Mouse (Mus musculus) stomach, embryonic 15.5 days (tissue): ENCODE measurements at regions not wholly inside any gene's neighbourhood (a gene's known extent, or its start where the extent isn't known, plus 50 kb on each side); places are given as distances from the start of the nearest gene placed in this dataset.

ENCODE experiments used
- ATAC-seq: fragments of 200-750 bp; cut with Nextera tagmentation; 2 replicates; pipeline ENCODE4 v1.8.0; 2017; ENCODE audit warnings: low read depth, moderate number of reproducible peaks, moderate TSS enrichment; ENCODE audit not compliant: insufficient read depth, low FRiP score
- H3K27ac ChIP-seq: fragments of 300-500 bp; sonication (generic); 2 replicates; pipeline ENCODE4 v1.5.1; 2015; ENCODE audit warnings: mild to moderate bottlenecking, inconsistent platforms
- H3K27me3 ChIP-seq: fragments of 300-500 bp; sonication (generic); replicated peaks from 2 replicates; pipeline ENCODE4 v1.6.1; 2015; ENCODE audit warnings: inconsistent platforms
- H3K36me3 ChIP-seq: fragments of 300-500 bp; sonication (generic); 2 replicates; pipeline ENCODE4 v1.6.1; 2015; ENCODE audit warnings: inconsistent platforms
- H3K4me1 ChIP-seq: fragments of 300-500 bp; sonication (generic); 2 replicates; pipeline ENCODE4 v1.6.1; 2015; ENCODE audit warnings: inconsistent platforms
- H3K4me2 ChIP-seq: fragments of 300-500 bp; sonication (generic); 2 replicates; pipeline ENCODE4 v1.6.1; 2015; ENCODE audit warnings: mild to moderate bottlenecking, inconsistent platforms
- H3K4me3 ChIP-seq: fragments of 300-500 bp; sonication (generic); replicated peaks from 2 replicates; pipeline ENCODE4 v1.5.1; 2015; ENCODE audit warnings: inconsistent platforms
- H3K9ac ChIP-seq: fragments of 300-500 bp; sonication (generic); 2 replicates; pipeline ENCODE4 v1.6.1; 2015; ENCODE audit warnings: inconsistent platforms
- H3K9me3 ChIP-seq: fragments of 300-500 bp; sonication (generic); 2 replicates; pipeline ENCODE4 v1.6.1; 2016; ENCODE audit warnings: inconsistent platforms
- WGBS: fragments of 180-500 bp; shearing (Covaris S2); methylation state at CpG from one replicate; pipeline ENCODE4 v1.1.7; 2015; 5-methylcytosine and 5-hydroxymethylcytosine counted together

DNA sequence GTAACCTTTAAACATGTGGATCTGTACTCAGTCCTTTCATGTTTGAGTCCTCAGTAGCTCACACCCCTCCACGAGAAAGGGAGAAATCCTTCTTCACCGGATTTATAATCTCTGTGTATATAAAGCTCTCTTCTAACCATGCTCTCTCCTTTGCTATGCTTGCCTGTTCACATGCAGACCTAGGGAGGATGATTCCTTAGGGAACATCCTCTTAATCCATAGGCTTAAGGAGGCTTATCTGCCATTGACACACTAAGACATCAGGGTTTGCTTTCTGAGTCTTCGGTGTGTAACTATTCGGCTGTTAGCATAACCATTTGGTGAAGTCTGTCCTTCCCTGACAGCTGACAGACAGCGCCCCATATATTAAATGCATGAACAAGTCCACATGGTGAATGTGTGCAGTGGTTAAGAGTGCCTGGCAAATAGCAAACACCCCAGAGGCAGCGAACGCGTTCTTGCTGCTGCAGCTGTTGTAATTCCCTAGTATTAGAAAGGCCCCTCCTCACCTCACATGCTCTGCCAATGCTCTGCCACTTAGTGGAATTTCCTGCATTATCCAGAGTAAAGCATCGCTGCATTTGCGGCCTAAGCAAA, 205.2 kb upstream of the Gm12728 start:
- no peak overlapping the region for H3K9ac ChIP-seq
- H3K4me2 ChIP-seq = no peak overlapping the region
- H3K9me3 ChIP-seq = no peaks in the 10 kb centered on the region
- no peaks in the 10 kb centered on the region for H3K27me3 ChIP-seq
- no peaks in the 10 kb centered on the region for H3K36me3 ChIP-seq
- H3K4me1 ChIP-seq = no peaks in the 10 kb centered on the region
- no peak overlapping the region for H3K27ac ChIP-seq
- no peak overlapping the region for H3K4me3 ChIP-seq
- ATAC-seq = no peak
- WGBS = 71% methylated on average over 10 of the region's 10 CpGs

DNA sequence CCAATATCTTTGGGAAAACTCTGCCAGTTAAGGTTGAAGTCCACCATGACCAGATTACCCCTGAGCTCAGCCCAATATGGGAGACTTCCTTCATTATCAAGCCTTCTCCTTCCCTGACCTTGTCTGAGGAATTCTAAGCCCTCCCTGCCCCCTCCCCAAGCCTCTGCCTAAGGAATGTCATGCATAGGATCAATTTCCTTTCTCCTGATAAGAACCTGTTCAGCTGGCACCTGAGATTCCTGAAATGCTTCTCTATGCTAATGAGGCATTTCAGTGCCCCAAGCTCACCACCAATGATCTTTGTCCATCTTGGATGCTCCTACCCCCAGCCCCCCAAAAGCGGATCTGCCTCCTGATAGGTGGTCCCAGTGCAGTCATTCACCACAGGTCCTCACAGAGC, 186.0 kb upstream of the Gm12728 start:
- H3K9ac ChIP-seq = no peak overlapping the region
- H3K4me2 ChIP-seq = no peak overlapping the region
- WGBS = 77% methylated on average over 1 of the region's 1 CpGs
- H3K36me3 ChIP-seq = no peaks in the 10 kb centered on the region
- no peak for ATAC-seq
- H3K27ac ChIP-seq = no peak overlapping the region
- no peaks in the 10 kb centered on the region for H3K9me3 ChIP-seq
- no peaks in the 10 kb centered on the region for H3K4me1 ChIP-seq
- no peaks in the 10 kb centered on the region for H3K27me3 ChIP-seq
- H3K4me3 ChIP-seq = no peak overlapping the region

DNA sequence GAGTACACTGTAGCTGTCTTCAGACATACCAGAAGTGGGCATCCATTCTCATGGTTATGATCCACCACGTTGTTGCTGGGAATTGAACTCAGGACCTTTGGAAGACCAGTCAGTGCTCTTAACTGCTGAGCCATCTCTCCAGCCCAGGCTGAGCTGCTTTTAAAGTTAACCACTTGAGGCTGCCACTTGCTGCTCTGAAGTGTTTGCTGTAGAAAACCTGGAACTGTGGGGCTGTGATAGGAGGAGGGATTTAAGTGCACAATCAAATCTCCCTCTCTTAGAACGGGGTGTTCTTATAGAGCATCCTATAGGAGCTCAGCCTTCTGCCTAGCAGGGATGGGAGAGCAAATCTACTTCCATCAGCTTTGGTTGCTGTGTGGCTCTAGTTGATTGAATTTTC, 185.1 kb upstream of the Gm12728 start:
- H3K9me3 ChIP-seq = no peaks in the 10 kb centered on the region
- no peak overlapping the region for H3K27ac ChIP-seq
- H3K36me3 ChIP-seq = no peaks in the 10 kb centered on the region
- ATAC-seq = no peak
- no peak overlapping the region for H3K4me2 ChIP-seq
- H3K4me3 ChIP-seq = no peak overlapping the region
- no peaks in the 10 kb centered on the region for H3K4me1 ChIP-seq
- H3K9ac ChIP-seq = no peak overlapping the region
- H3K27me3 ChIP-seq = no peaks in the 10 kb centered on the region
- 92% methylated on average over 2 of the region's 2 CpGs for WGBS

DNA sequence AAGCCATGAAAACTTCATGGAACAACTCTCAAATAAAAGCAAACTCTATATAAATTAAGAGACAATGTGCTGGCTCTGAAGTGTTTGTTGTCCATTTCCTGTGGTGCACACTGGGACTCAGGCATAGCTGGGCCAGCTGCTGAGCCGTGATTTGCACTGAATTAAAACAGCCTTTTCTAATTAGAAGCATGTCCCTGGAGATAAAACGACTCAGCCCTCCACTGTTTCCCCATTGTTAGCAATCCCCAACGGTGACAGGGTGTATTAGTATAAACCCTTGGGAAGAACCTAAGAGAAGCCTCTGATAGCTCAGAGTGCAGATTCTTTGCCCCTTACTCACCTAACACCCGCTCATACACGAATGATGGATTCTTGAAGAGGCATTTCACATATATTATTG, 182.9 kb upstream of the Gm12728 start:
- no peaks in the 10 kb centered on the region for H3K36me3 ChIP-seq

DNA sequence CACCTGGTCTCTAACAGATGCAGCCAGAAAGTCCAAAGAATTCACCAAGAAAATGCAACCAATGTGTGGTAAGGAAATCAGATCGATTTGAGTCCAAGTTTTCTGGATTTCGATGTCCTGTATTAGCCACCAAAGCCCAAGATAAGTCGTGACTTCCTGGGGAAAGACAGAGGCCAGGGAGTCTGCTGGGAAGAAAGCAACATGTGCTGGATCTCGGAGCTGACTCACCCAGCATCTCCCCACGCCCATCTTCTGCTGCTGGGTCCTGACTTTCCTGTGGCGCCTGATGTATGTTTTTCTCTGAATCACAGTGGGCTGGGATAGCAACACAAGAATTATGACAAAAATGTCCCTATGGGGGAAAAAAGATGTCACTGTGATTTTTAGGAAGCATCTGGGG, 178.8 kb upstream of the Gm12728 start:
- H3K27ac ChIP-seq = no peak overlapping the region
- H3K27me3 ChIP-seq = no peaks in the 10 kb centered on the region
- no peak for ATAC-seq
- no peak overlapping the region for H3K4me3 ChIP-seq
- H3K9me3 ChIP-seq = no peaks in the 10 kb centered on the region
- no peaks in the 10 kb centered on the region for H3K4me1 ChIP-seq
- 66% methylated on average over 6 of the region's 6 CpGs for WGBS
- H3K36me3 ChIP-seq = no peaks in the 10 kb centered on the region
- no peak overlapping the region for H3K4me2 ChIP-seq
- no peak overlapping the region for H3K9ac ChIP-seq

More for the DNA sequence above, 182.9 kb upstream of the Gm12728 start:
- Histone ChIP-seq H3K9me3 (no peaks in the 10 kb centered on the region), H3K9ac (no peak overlapping the region), H3K27ac (no peak overlapping the region), H3K27me3 (no peaks in the 10 kb centered on the region), H3K4me3 (no peak overlapping the region), H3K4me1 (no peaks in the 10 kb centered on the region), H3K4me2 (no peak overlapping the region)
- ATAC-seq = no peak
- 49% methylated on average over 5 of the region's 5 CpGs for WGBS

DNA sequence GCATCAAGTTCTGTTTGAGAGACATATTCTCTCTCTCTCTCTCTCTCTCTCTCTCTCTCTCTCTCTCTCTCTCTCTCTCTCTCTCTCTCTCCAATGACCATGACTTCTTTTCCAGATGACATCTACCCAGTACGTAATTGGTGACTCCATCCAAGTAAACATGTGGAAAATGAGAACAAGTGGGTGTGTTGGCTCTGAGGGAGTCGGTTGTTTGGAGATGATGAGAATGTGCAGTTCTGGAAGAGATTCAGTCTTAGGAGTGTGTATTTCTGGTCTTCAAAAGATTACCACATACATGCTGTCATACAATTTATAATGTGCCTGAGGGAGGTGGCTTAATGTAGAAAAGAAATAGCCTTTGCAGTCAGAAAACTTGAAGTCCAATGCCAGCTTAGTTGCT, 175.3 kb upstream of the Gm12728 start:
- no peaks in the 10 kb centered on the region for H3K4me1 ChIP-seq
- H3K9ac ChIP-seq = no peak overlapping the region
- no peak overlapping the region for H3K4me3 ChIP-seq
- H3K9me3 ChIP-seq = no peaks in the 10 kb centered on the region
- no peaks in the 10 kb centered on the region for H3K36me3 ChIP-seq
- no peak overlapping the region for H3K4me2 ChIP-seq
- 67% methylated on average over 2 of the region's 2 CpGs for whole genome bisulfite sequencing
- H3K27me3 ChIP-seq = no peaks in the 10 kb centered on the region
- ATAC-seq = no peak
- no peak overlapping the region for H3K27ac ChIP-seq

DNA sequence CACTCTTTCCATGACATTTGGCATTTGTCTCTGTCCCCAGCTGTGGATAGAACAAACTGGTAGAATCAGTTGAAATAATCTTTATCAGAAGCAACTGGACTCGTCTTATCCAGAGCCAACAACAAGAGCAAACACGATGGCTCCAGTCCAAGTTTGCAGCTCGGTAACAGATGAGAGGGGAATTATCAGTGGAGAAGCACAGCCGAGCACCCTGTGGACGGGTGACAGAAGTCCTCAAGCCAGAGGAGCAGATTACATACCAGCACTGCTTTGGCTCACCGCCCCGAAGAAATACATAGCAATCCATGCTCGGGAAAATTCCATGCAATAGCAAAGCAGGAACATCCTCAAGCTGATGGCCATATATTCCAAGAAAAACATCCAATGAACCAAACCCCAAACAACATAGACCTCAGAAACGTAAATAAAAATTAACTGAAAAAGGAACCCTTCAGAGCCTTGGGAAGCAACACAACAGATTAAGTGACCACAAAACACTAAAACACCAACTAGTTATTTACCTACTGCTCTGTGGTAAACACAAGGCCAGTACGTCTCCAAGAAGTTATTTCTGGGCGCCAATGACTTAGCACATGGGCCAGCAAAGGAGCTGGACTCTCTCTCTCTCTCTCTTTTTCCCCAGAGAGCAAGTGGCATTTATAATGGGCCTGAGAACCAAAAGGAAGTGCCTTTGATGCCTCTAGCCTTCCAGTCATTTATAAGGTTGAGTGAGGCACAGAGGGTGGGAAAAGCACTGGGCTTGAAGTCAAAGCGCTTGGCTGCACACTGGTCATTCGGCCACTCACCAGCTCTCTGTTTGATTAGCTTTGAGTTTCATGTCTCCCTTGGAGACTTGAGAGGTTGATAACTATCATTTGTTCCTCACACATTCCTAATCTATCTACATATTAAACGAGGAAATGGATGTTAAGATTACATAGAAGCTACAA, 163.0 kb upstream of the Gm12728 start:
- ATAC-seq = no peak
- H3K27ac ChIP-seq = no peak overlapping the region
- no peak overlapping the region for H3K4me2 ChIP-seq

DNA sequence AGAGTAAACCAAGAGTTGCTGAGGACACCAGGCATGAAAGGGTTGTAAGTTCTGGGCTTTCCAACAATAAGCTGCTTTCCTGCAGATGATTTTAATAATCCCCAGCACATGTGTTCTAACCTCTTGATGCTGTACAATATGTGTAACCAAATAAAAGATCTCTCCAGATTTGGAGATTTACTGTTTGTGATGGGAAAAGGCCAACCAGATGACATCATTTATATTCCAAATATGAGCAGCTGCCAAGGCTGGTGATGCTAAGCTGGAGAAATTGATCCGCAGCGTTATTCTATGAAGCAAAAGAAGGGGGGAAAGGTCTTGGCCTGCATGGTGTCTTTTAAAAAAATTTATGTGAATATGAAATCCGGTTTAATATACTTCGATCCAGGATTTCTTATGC, 160.1 kb upstream of the Gm12728 start:
- H3K4me2 ChIP-seq = no peak overlapping the region
- H3K27me3 ChIP-seq = no peaks in the 10 kb centered on the region
- no peak for ATAC-seq
- 74% methylated on average over 4 of the region's 4 CpGs for WGBS
- H3K9me3 ChIP-seq = no peaks in the 10 kb centered on the region
- H3K36me3 ChIP-seq = no peaks in the 10 kb centered on the region
- no peaks in the 10 kb centered on the region for H3K4me1 ChIP-seq
- no peak overlapping the region for H3K27ac ChIP-seq
- H3K4me3 ChIP-seq = no peak overlapping the region
- no peak overlapping the region for H3K9ac ChIP-seq

More for the DNA sequence above, 163.0 kb upstream of the Gm12728 start:
- no peaks in the 10 kb centered on the region for H3K36me3 ChIP-seq
- no peaks in the 10 kb centered on the region for H3K4me1 ChIP-seq
- no peak overlapping the region for H3K4me3 ChIP-seq
- no peaks in the 10 kb centered on the region for H3K9me3 ChIP-seq
- H3K9ac ChIP-seq = no peak overlapping the region
- 60% methylated on average over 14 of the region's 14 CpGs for WGBS
- H3K27me3 ChIP-seq = no peaks in the 10 kb centered on the region

DNA sequence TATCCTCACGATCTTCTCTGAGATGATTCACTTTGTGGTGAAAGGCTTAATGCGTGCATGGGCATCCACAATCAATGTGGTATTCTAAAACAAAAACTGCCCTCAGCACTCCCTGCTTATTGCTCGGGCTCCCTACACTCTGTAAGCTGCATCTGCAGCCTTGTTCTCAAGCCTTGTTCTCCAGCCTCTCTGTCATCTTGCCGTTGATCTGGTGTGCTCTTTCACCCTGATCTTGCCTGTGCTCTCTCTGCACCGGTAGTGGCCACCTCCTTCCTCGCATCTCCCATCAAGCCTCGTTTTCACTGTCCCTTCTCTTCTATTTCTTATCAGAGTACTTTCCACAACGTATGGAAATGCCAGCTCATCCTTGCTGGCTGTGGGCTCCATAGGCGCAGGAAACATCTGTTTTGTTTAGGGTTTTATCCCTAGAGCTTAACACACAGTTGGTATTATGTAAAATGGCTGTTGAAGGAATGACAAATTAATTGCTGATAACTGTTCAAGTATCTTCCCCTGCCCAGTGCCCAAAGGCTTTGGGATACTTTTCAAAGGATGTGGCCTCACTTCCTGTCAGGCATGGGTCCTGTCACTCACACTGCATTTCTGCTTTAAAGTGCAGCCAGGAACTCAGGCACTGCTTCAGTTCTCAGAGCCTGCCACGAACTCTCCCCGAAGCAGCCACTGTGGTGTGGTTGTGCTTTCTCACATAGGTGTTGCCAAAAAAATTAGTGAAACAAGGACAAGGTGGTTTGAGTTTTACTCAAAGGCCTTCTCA, 158.9 kb upstream of the Gm12728 start:
- Histone ChIP-seq H3K36me3 (no peaks in the 10 kb centered on the region), H3K9ac (no peak overlapping the region), H3K27ac (no peak overlapping the region), H3K27me3 (no peaks in the 10 kb centered on the region), H3K4me1 (no peaks in the 10 kb centered on the region), H3K9me3 (no peaks in the 10 kb centered on the region), H3K4me2 (no peak overlapping the region), H3K4me3 (no peak overlapping the region)
- 72% methylated on average over 11 of the region's 11 CpGs for whole genome bisulfite sequencing
- no peak for ATAC-seq

DNA sequence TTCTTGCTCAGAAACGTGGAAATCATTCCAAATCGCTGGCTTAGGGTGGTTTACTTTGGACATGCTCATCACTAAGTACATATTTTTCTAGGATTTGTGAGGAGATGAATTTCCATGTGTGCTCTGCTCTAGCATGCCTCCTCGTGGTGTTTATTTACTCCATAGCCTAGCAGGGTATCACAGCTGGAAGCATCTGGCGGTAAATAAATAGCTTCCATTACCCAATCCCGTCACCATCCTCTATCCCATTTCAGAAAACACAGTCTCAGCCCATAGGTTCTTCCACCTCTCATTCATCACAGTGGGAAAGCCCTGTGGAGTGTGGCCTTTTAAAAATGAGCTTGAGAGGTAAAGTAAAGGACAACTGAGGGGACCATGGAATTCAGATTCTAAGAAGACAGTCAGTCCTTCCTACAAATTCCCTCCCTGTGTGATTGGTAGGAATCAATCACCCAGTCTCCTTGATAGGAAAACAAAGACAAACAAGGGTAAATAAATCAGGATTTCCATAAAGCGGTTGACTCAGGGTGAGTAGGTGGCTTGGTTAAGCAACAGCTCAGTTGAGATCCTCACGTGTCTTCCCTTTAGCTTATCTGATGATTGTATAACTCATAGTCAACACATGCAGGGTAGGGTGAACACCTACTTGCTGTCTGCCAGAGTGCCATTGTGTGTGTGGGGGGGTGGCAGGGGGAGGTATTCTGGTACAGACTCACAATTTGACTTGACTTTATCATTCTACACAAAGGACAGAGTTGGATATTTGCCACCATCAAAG, 156.9 kb upstream of the Gm12728 start:
- H3K27ac ChIP-seq = no peak overlapping the region

DNA sequence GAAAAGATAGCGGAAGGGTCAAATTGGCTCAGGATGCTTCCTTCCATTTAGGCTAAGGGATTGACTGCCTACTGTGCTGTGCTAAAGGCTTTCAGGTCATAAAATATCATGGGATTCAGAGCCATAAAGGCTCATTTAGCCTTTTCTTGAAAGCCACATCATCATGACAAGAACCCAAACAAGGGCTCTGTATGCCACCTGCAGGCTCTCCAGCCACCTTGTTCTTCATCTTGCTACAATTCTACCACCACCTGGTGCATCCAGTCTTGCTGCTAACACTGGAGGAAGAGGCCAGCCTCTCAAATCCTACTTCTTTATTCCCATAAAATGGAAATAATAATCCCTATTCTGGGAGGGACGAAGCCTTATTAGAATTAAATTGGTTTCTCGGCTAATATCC, 155.9 kb upstream of the Gm12728 start:
- H3K9ac ChIP-seq = no peak overlapping the region
- H3K27ac ChIP-seq = no peak overlapping the region
- no peaks in the 10 kb centered on the region for H3K27me3 ChIP-seq
- no peaks in the 10 kb centered on the region for H3K9me3 ChIP-seq
- H3K4me2 ChIP-seq = no peak overlapping the region
- no peaks in the 10 kb centered on the region for H3K4me1 ChIP-seq
- 91% methylated on average over 3 of the region's 3 CpGs for WGBS
- H3K4me3 ChIP-seq = no peak overlapping the region
- ATAC-seq = no peak
- H3K36me3 ChIP-seq = no peaks in the 10 kb centered on the region

More for the DNA sequence above, 156.9 kb upstream of the Gm12728 start:
- Histone ChIP-seq H3K36me3 (no peaks in the 10 kb centered on the region), H3K4me3 (no peak overlapping the region), H3K9me3 (no peaks in the 10 kb centered on the region), H3K27me3 (no peaks in the 10 kb centered on the region), H3K4me1 (no peaks in the 10 kb centered on the region), H3K4me2 (no peak overlapping the region), H3K9ac (no peak overlapping the region)
- ATAC-seq = no peak
- 58% methylated on average over 7 of the region's 7 CpGs for WGBS
